Mouse (Mus musculus) heart, postnatal 36 days (tissue): ENCODE measurements at regions not wholly inside any gene's neighbourhood (a gene's known extent, or its start where the extent isn't known, plus 50 kb on each side); places are given as distances from the start of the nearest gene placed in this dataset.
A peak's percentile ranks its signal among the peaks of the same experiment; 100 is the strongest.

Source experiments
- DNase-seq, 2 experiments: peaks; one replicate each; pipeline ENCODE4 v3.0.0; 2021 to 2022
- intact Hi-C: fragments of 180-260 bp; cut with DNase I; formaldehyde crosslinking; loops from one replicate; pipeline ENCODE4 v1.15.1; 2025

DNA sequence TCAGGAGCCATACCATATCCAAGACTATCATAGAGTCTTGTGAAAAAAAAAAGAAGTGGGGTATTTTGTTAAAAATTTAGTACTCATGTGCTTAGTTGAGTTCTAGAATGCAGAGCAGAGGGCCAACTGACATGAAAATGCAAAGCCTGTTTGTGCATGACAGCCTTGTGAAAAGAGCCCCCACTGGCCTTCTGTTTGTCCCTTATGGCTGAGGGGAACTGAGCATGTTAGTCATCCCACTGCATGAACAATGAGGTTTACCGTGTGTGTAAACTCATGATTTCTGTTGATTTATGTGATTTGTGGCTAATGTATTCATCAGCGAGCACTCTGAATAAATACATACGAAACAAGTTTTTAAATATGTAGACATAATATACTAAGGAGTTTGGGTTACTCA is 266.1 kb upstream of the Nox3 start:
- DNase-seq = no peak
- intact Hi-C loops = no loop called here

DNA sequence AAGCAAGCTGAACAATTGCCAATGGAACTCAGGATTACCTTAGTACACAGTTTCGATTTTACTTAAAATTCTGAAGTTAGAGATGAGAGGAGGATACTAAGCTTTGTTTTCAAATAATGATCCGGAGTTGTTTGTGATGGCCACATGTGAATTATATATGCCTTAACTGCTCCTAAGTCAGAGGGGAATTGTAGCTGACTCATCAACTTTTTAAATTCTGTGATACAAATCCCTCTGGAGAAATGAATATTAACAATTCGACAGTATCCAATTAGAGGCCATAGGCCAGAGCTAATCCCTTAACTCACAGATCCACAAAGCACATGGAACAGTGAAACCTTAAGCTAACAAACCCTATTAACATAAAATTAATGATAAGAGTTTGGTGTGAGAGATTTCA is 250.5 kb upstream of the Nox3 start:
- intact Hi-C loops = no loop called here
- no peak for DNase-seq

DNA sequence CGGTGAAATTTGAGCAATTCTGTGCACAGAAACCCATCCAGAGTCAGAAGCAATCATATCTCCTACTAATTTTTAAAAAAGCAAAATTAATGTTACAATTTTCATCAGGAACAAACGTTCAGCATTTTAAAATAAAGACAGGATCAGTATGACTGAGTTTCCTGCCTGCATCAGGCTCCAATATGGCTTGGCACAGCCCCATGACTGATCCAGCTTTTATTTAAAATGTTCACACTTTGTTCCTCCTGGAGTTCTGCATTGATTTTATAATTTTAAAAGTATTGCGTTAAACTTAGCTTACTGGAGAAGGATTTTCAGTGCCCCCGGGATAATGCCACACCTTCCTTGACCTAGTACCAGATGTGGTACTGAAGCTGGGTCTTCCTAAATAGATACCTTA is 240.3 kb upstream of the Nox3 start:
- intact Hi-C loops = no loop called here

DNA sequence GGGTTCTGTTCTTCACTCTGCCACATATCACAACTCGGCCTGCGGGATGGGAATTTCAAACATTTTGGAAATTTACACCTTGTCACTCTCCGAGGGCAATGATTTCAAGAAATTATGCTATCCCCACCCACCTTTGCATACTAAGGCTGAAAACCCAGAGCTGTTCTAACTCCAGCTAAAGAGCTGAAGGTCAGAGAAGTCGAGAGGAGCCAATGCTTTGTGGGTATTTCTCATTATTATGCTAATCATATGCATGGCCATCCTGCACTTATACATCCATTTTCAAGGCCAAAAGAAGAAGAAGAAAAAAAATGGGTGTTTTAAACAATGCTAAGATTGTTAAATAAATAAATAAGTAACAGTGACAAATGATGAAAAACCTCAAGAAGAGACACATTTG is 237.1 kb upstream of the Nox3 start:
- no peak for DNase-seq
- intact Hi-C loops = no loop called here

More for the DNA sequence above, 240.3 kb upstream of the Nox3 start:
- no peak for DNase-seq

DNA sequence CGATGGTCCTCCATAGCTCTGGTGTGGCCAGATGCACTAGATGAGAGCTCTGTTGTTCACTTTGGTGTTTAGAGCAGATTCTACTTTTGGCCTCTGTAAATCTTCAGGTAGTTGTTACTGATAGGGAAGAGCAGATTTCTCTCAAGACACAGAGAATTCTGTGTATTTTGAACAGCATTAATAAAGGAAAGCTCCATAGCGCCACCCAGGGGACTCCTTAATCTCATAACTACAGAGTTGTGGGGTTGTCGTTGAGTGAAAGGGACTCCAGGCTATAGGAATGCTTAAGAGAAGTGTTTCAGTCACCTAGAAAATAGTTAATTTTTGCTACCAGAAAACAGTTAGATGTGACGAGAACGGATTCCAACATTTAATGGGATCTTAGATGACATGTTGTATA is 236.0 kb upstream of the Nox3 start:
- no peak for DNase-seq
- intact Hi-C loops = no loop called here

DNA sequence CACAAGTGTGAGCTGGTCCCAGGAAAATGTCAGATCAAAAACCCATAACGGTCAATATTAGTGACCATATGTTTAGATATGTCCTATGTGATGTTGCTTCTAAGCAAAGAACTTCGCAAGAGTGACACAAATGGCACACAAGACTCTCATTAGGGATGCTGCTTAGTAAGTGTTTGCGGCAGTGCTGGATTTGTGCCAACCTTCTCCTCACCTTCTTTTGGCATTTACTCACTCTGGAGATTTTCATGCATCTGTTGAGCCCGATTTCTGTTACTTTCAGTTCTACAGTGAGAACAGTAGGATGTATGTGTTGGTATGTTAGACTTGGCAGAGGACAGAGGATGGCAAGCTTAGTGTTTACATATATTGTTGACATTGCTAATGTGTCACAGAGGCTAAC is 231.0 kb upstream of the Nox3 start:
- no peak for DNase-seq
- intact Hi-C loops = no loop called here

DNA sequence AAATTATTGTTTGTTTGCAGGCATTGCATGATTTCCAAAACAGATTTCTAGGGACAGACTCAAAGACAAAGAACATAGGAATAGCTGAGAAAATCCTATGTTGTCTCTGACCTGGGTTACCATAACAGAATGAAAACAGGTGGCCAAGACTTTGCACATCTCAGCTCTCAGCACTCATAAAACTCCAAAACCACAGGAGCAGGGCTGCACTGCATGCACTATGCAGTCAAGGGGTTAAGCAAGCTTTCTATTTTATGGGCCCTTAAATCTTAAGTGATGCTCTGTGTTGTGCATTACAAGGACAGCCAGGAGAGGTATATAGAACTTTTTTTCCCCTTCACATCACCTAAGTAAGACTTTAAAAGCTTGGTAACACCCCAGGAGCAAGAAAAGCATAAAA is 224.2 kb upstream of the Nox3 start:
- intact Hi-C loops = no loop called here
- DNase-seq = no peak

DNA sequence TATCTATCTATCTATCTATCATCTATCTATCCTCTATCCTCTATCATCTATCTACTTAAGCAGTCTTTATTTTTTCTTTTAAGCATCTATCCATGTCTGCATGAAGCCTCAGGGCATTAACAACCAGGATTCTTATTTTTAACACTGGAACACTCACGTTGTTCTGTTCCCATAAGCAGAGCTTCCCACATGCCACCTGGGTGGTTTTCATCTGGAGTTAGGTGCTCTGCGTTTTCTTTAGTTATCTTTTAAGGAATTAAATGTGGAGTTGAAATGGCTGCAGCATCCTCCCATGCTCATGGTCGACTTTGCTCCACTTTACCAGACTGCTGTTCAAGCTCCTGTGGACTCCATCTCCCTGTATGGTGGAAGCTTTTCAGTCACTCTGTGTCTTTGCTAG is 196.8 kb upstream of the Nox3 start:
- intact Hi-C loops = no loop called here
- no peak for DNase-seq

DNA sequence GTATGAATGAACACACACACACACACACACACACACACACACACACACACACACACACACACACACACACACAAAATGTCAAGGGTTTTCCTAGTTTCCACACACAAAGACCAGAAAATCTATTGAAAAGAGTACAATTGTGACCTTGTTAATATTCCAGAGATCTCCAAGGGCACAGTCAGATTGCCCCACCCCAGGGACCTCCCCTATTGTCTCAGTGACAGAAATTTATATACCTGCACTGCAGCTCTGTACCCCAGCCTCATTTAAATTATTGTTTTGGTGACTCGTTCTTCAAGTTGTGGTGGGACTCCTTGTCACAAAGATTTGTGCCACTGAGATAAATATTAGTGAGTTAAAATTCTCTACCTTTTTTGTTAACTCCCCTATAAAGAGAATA is 187.1 kb upstream of the Nox3 start:
- DNase-seq = no peak
- intact Hi-C loops = no loop called here

DNA sequence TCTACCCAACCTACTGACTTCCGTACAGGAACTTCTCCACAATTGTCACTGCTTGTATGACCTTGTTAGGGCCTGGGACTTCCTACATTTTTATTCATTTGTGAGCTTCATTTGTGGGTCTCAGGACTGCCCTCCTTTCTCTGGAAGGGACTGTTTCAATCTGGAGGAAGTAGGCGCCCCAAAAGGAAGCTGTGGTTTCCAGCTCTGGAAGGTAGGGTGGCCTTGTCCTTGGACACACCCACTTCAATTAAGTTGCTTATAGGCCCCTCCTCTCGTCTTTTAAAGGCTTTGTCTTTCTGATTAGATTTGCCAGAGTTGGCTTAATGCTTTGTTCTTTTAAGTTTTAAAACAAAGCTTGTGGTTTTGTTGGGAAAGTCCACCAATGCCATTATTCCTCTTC is 183.0 kb upstream of the Nox3 start:
- no peak for DNase-seq
- intact Hi-C loops = no loop called here

DNA sequence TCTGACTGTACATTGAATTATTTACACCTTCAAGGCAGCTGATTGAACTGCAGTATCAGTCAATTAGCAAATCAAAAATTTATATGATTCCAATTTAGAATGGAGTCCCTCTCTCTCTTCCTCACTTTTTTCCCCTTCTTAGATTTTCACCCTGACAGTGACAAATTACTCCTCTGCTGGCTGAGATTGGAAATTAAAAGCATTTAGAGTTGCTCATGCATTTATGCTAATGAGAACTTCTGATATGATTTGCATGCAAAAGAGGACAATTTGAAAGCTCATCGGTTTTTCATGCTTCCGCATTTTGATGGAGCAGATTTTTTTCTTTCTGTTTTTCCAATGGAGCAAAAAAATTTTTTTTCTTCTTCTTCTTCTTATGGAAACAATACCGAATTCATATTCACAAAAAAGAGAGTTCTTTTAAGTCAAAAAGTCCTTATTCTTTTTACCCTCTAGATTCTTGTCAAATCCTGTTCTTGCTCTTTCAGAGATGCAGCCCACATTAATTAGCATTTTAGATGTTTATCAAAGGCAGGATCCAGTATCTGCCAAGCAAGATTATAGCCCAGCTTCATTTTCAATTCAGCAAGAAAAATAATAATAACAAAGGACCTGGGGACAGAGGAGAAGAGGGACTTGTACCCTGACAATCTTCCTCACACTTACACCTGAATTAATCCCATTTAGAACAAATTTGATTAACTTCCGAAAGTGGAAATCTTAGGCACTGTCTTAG is 173.6 kb upstream of the Nox3 start:
- no peak for DNase-seq
- intact Hi-C loops = no loop called here

DNA sequence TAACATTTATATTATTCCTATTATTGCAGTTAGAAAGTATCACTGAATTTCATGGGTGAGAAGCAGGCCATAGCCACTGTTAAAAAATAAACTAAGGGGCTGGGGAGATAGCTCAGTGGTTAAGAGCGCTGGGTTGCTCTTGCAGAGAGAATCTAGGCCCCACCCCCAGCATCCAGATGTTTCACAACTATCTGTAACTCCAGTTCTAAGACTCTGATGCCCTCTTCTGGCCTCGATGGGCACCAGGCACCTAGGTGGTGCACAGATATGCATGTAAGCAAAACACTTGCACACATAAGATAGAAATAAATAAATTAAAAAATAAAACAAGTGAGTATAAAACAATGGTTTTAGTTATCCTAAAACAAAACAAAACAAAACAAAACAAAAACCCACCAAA is 166.3 kb upstream of the Nox3 start:
- no peak for DNase-seq

DNA sequence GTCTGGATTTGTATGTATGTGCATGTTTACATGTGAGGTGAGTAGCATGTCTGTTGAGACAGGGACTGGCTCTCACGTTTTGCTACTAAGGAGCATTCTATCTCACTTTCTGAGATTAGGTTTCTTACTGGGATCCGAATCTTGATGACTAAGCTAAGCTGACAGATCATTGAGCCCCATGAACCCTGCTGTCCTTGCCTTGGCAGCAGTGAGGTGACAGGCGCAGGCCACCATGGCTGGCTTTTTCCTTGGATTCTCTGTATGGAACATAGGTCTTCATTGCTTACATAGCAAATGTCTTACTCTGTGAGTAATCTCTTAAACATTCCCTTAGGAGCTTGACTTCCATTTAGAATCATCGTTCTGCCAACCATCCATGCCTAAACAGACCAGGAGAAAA is 140.3 kb upstream of the Nox3 start:
- intact Hi-C loops = no loop called here
- no peak for DNase-seq

More for the DNA sequence above, 166.3 kb upstream of the Nox3 start:
- intact Hi-C loops = loop anchor here (5.0 kb wide), 1 partner anchor 290 kb away; no protein-coding TSS in a partner anchor

DNA sequence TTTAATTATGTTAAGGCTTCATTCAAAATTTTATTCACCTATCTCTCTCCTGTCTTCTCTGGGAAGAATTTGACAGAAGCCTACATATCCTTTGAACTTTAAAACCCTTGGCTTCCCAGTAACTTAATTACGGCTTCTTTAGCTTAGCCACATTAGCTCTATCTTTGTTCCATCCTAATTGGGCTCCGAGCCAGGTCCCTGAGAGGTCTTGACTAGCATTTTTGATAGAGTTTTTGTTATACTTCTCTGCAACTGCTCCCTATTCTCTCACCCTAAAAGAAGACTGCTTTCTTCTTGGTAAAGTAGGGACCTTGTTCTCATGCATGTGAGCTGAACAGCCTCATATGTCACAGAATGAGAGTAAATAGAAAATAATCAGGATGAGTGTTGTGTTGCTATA is 115.1 kb upstream of the Nox3 start:
- no peak for DNase-seq
- intact Hi-C loops = no loop called here

DNA sequence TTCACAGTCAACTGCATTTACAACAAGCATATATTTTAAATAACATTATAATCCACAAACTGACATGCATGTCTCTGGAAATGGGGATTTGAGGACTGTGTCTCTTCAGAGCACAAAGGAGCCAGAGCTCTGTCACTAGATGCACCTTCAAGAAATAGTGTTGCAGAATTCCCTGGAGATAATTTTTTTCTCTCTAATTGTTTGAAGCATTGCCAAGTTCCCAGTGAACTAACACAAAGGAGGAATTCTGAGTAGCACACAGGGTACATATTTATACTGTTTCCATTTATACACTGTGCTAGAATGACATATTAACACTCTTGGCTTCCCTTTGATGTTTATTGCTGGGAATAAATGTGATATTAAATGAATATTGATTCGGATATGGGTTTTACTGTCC is 107.4 kb upstream of the Nox3 start:
- no peak for DNase-seq
- intact Hi-C loops = no loop called here

DNA sequence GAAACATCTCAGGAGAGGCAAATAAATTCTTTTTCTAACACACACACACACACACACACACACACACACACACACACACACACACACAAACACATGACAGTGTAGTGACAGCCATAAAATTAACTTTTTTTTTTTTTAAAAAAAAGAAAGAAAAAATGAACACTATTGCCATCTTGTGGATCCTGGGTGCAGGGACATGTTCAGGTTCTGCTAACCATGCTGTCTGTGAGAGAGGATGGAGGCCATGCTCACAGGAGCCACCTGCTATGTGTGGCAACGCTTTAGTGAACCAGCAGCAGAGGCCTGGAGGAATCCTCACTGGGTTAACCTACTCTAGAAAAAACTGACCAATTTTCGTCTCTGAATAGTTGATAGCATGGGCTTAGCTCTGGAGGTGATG is 96.5 kb upstream of the Nox3 start:
- peak; percentile 2 to 3 for DNase-seq
- intact Hi-C loops = loop anchor here (1.0 kb wide), 1 partner anchor 221 kb away; no protein-coding TSS in a partner anchor

DNA sequence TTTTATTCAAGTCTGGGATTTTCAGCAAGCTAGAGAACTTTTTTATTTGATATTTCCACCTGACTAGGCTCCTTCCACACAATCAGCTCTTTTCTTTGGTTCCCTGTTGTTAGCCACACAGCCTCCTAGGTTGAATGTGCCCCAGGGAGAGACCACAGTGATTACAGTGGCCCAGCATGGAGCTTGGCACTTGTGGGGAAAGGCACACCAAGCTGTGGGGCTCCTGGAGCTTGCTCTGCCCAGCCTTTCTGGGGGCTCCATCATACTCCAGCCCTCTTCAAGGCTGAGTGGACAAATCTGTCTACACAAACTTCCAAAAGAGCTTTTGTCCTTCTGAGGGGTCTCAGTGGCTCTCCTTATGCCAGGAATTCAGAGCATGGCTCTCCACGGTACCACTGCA is 86.1 kb upstream of the Nox3 start:
- no peak for DNase-seq
- intact Hi-C loops = no loop called here

DNA sequence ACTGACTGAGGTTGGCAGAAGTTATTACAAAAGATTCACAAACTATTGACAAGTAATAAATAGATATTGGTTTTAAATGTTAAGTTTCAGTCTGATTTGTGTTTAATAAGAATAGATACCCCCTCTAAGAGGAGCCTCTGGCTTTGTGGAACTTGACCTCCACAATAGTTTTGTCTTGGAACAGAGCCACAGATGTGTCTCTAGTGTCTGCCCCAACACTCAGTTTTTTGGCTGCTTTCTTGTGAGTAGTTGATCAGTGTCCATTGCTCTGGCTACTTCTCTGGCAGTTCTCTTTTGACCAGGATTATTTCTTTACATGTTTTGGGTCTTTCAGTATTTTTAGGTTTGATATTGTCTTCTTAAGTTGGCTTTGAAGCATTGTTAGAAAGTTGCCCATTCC is 81.6 kb upstream of the Nox3 start:
- intact Hi-C loops = no loop called here
- DNase-seq = no peak

DNA sequence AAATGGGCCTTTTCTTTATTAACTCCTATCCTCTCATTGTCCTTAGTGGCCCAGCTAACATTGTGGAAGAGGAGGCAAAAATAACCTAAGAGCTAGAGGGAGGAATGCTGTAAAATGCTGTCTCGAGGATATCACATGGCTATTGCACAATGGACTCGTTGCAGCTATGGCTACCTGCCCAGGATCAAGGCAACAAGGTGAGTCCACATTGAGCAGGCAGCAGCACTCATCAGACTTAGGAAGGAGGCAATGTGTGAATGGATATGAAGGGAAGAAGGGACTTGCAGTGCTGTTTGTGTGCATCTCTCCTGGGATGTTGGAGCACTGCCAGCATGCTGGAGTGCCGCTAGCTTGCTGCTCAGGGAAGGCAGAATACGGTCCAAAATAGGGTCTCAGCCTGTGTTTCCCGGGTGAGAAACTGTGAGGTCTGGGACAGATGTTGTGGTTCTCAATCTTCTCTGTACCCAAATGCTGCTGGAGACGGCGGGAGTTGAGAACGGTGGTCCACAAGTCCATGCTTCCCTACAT is 51.8 kb upstream of the Nox3 start:
- DNase-seq = peak; percentile 10 to 14
- intact Hi-C loops = no loop called here
